Mouse (Mus musculus): ENCODE measurements at regions not wholly inside any gene's neighbourhood (a gene's known extent, or its start where the extent isn't known, plus 50 kb on each side); places are given as distances from the start of the nearest gene placed in this dataset.

DNA sequence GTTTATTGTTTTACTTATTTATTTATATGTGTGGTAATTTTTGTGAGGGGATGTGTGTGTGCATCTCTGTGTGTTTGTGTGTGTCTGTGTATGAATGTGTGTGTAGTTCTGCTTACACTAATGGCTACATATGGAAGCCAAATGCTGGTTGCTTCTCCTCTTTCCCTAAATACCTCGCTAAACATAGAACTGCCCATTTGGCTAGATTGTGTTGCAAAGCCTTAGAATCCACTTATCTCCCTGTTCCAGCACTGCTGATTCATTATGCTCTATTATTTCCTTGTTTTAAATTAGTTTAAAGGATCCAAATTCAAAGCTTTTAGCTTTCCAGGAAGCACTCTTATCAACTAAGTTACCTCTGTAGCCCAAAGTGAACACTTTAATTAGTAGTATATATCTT is 1148.5 kb upstream of the Cited2 start:
- H3K4me1 ChIP-seq (ENCODE audit: control insufficient read depth, insufficient read depth, low read length): no peaks in the 10 kb centered on the region
- H3K9ac ChIP-seq (ENCODE audit: low read depth, poor library complexity, severe bottlenecking): no peak overlapping the region
- H3K36me3 ChIP-seq (ENCODE audit: control insufficient read depth, insufficient read depth, low read length, poor library complexity, severe bottlenecking): no peaks in the 10 kb centered on the region
- no peaks in the 10 kb centered on the region for H3K27me3 ChIP-seq (ENCODE audit: control insufficient read depth, insufficient read depth, low read length, poor library complexity, severe bottlenecking)
- no peak overlapping the region for H3K4me3 ChIP-seq (ENCODE audit: low read depth, low read length)
- no peaks in the 10 kb centered on the region for H3K9me3 ChIP-seq (replicated peaks; ENCODE audit: control insufficient read depth, insufficient read depth, low read length, poor library complexity, severe bottlenecking)
- H3K27ac ChIP-seq (ENCODE audit: insufficient read depth, low read length): no peak overlapping the region
- TF ChIP-seq EP300 (IDR thresholded peaks at IDR 0.05; ENCODE audit: insufficient read depth, low read depth, low read length) (no peak), POLR2A (IDR thresholded peaks at IDR 0.05; ENCODE audit: insufficient read depth, low read length) (no peak), CTCF (IDR thresholded peaks at IDR 0.05; ENCODE audit: low read depth, low read length) (no peak)

DNA sequence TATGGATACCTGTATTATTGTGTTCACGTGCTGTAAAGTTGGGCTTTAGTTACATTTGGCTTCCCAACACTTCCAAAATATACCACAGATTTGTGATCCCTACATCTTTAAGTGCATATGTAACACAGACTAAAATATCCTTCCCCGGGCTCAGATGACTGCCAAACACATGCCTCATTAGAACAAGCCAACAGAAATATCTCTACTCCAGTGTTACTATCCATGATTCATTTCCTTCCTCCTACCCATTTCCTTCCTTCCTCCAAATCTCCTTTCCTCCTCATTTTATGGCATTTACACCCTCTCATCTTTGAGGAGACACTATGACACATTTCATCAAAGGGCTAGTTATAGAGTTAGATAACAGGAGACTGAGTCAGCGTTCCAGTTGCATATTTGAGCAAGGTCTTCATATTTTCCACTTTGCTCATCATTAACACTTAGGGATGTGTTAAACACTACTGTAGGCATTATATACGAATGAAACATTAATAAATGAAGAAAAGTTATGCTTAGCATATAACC is 1144.4 kb upstream of the Cited2 start:
- no peaks in the 10 kb centered on the region for H3K4me1 ChIP-seq (ENCODE audit: control insufficient read depth, insufficient read depth, low read length)
- no peak overlapping the region for H3K9ac ChIP-seq (ENCODE audit: low read depth, poor library complexity, severe bottlenecking)
- no peaks in the 10 kb centered on the region for H3K9me3 ChIP-seq (replicated peaks; ENCODE audit: control insufficient read depth, insufficient read depth, low read length, poor library complexity, severe bottlenecking)
- TF ChIP-seq CTCF (IDR thresholded peaks at IDR 0.05; ENCODE audit: low read depth, low read length): no peak
- no peak for TF ChIP-seq POLR2A (IDR thresholded peaks at IDR 0.05; ENCODE audit: insufficient read depth, low read length)
- TF ChIP-seq EP300 (IDR thresholded peaks at IDR 0.05; ENCODE audit: insufficient read depth, low read depth, low read length): no peak
- no peaks in the 10 kb centered on the region for H3K36me3 ChIP-seq (ENCODE audit: control insufficient read depth, insufficient read depth, low read length, poor library complexity, severe bottlenecking)
- H3K27me3 ChIP-seq (ENCODE audit: control insufficient read depth, insufficient read depth, low read length, poor library complexity, severe bottlenecking): no peaks in the 10 kb centered on the region
- H3K27ac ChIP-seq (ENCODE audit: insufficient read depth, low read length): no peak overlapping the region
- no peak overlapping the region for H3K4me3 ChIP-seq (ENCODE audit: low read depth, low read length)

DNA sequence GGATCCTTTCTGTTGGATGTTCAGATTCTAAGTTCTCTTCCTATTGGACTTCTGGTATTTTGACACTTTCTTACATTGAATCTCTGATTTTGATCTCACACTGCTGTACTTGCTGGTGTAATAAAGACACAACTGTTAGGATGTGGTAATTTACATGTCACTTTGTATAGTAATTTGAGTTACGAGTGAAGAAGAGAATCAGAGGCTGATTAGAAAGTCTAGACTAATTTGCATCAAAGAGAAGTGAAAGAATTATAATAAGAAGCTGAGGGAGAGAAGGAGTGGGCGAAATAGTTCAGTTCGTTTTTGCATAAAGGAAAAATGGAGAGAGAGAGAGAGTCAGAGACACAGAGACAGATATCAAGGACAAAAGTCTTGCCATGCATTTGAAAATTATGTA is 1142.8 kb upstream of the Cited2 start:
- H3K27me3 ChIP-seq (ENCODE audit: control insufficient read depth, insufficient read depth, low read length, poor library complexity, severe bottlenecking): no peaks in the 10 kb centered on the region
- no peak overlapping the region for H3K27ac ChIP-seq (ENCODE audit: insufficient read depth, low read length)
- TF ChIP-seq EP300 (IDR thresholded peaks at IDR 0.05; ENCODE audit: insufficient read depth, low read depth, low read length) (no peak), CTCF (IDR thresholded peaks at IDR 0.05; ENCODE audit: low read depth, low read length) (no peak), POLR2A (IDR thresholded peaks at IDR 0.05; ENCODE audit: insufficient read depth, low read length) (no peak)
- no peaks in the 10 kb centered on the region for H3K9me3 ChIP-seq (replicated peaks; ENCODE audit: control insufficient read depth, insufficient read depth, low read length, poor library complexity, severe bottlenecking)
- no peak overlapping the region for H3K4me3 ChIP-seq (ENCODE audit: low read depth, low read length)
- H3K4me1 ChIP-seq (ENCODE audit: control insufficient read depth, insufficient read depth, low read length): no peaks in the 10 kb centered on the region
- no peak overlapping the region for H3K9ac ChIP-seq (ENCODE audit: low read depth, poor library complexity, severe bottlenecking)
- no peaks in the 10 kb centered on the region for H3K36me3 ChIP-seq (ENCODE audit: control insufficient read depth, insufficient read depth, low read length, poor library complexity, severe bottlenecking)

DNA sequence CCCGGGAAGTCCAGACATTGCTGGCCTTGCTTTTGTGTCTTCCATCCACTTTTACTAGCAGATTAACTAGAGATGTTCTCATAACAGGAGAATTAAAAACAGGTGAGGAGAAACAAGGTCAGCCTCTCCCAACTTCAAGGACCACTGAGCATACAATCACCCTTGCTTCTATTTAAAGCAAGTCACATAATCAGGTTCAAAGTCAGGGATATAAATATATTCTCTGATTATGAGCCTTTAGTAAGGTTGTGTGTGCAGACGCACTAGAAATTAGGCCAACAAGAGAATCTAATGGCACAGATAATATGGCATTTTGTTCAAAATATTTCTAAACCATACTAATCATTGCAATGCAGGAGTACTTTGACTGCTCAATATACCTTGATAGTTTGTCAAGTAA is 1134.2 kb upstream of the Cited2 start:
- Histone ChIP-seq H3K9me3 (replicated peaks; ENCODE audit: control insufficient read depth, insufficient read depth, low read length, poor library complexity, severe bottlenecking) (no peaks in the 10 kb centered on the region), H3K4me1 (ENCODE audit: control insufficient read depth, insufficient read depth, low read length) (no peaks in the 10 kb centered on the region), H3K27me3 (ENCODE audit: control insufficient read depth, insufficient read depth, low read length, poor library complexity, severe bottlenecking) (no peaks in the 10 kb centered on the region), H3K36me3 (ENCODE audit: control insufficient read depth, insufficient read depth, low read length, poor library complexity, severe bottlenecking) (no peaks in the 10 kb centered on the region), H3K4me3 (ENCODE audit: low read depth, low read length) (no peak overlapping the region), H3K27ac (ENCODE audit: insufficient read depth, low read length) (no peak overlapping the region), H3K9ac (ENCODE audit: low read depth, poor library complexity, severe bottlenecking) (no peak overlapping the region)
- TF ChIP-seq EP300 (IDR thresholded peaks at IDR 0.05; ENCODE audit: insufficient read depth, low read depth, low read length): no peak
- no peak for TF ChIP-seq POLR2A (IDR thresholded peaks at IDR 0.05; ENCODE audit: insufficient read depth, low read length)
- no peak for TF ChIP-seq CTCF (IDR thresholded peaks at IDR 0.05; ENCODE audit: low read depth, low read length)

DNA sequence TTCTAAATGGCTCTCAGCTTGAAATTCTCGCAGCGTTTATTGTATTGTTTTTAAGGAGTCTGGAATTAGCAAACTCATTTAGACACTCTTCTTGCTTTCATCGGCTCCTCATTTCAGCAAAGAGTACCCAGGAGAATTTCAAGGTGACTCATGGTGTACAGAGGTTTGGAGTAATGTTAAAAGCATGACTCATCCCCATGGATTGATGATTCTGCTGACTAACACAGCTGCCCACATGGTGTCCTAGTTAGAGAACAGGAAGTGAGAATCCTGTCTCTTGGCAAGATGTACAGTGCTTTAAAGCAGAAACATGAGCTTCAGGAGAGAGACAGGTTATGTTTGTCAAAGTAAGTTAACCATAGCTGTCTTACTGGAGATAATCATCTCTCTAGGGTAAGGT is 1133.6 kb upstream of the Cited2 start:
- Histone ChIP-seq H3K36me3 (ENCODE audit: control insufficient read depth, insufficient read depth, low read length, poor library complexity, severe bottlenecking) (no peaks in the 10 kb centered on the region), H3K9ac (ENCODE audit: low read depth, poor library complexity, severe bottlenecking) (no peak overlapping the region), H3K9me3 (replicated peaks; ENCODE audit: control insufficient read depth, insufficient read depth, low read length, poor library complexity, severe bottlenecking) (no peaks in the 10 kb centered on the region), H3K27me3 (ENCODE audit: control insufficient read depth, insufficient read depth, low read length, poor library complexity, severe bottlenecking) (no peaks in the 10 kb centered on the region), H3K4me1 (ENCODE audit: control insufficient read depth, insufficient read depth, low read length) (no peaks in the 10 kb centered on the region), H3K27ac (ENCODE audit: insufficient read depth, low read length) (no peak overlapping the region), H3K4me3 (ENCODE audit: low read depth, low read length) (no peak overlapping the region)
- TF ChIP-seq POLR2A (IDR thresholded peaks at IDR 0.05; ENCODE audit: insufficient read depth, low read length) (no peak), EP300 (IDR thresholded peaks at IDR 0.05; ENCODE audit: insufficient read depth, low read depth, low read length) (no peak), CTCF (IDR thresholded peaks at IDR 0.05; ENCODE audit: low read depth, low read length) (no peak)

DNA sequence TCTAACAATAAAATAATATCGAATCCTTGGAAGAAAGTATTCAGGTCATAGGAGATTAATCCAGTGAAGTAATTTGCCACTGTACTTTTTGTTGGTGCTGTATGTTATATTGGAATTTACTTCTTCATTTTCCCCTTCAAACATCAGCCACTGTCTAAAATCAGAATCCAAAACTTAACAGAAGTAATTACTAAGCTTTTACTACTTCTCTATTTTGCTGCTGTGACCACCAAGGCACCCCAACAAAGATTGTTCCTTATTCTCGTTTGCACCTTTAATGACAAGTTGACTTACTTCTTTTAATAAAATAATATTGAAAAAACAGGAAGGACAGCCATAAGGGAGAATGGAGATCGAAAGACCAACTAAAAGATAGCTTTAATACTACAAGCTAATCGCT is 1130.1 kb upstream of the Cited2 start:
- no peak for TF ChIP-seq POLR2A (IDR thresholded peaks at IDR 0.05; ENCODE audit: insufficient read depth, low read length)
- TF ChIP-seq EP300 (IDR thresholded peaks at IDR 0.05; ENCODE audit: insufficient read depth, low read depth, low read length): no peak
- TF ChIP-seq CTCF (IDR thresholded peaks at IDR 0.05; ENCODE audit: low read depth, low read length): no peak
- no peaks in the 10 kb centered on the region for H3K9me3 ChIP-seq (replicated peaks; ENCODE audit: control insufficient read depth, insufficient read depth, low read length, poor library complexity, severe bottlenecking)
- H3K4me3 ChIP-seq (ENCODE audit: low read depth, low read length): no peak overlapping the region
- no peaks in the 10 kb centered on the region for H3K27me3 ChIP-seq (ENCODE audit: control insufficient read depth, insufficient read depth, low read length, poor library complexity, severe bottlenecking)
- no peak overlapping the region for H3K9ac ChIP-seq (ENCODE audit: low read depth, poor library complexity, severe bottlenecking)
- no peak overlapping the region for H3K27ac ChIP-seq (ENCODE audit: insufficient read depth, low read length)
- H3K4me1 ChIP-seq (ENCODE audit: control insufficient read depth, insufficient read depth, low read length): no peaks in the 10 kb centered on the region
- H3K36me3 ChIP-seq (ENCODE audit: control insufficient read depth, insufficient read depth, low read length, poor library complexity, severe bottlenecking): no peaks in the 10 kb centered on the region

Measured in ES-Bruce4 (cell line).